Mouse (Mus musculus): ENCODE measurements around the gene Vmn2r5.
"Not testable (repeated sequence)": the region's sequence is repeated elsewhere in the genome, so short reads cannot be mapped to it uniquely, and the experiment has no call there.

Vmn2r5 gene

DNA sequence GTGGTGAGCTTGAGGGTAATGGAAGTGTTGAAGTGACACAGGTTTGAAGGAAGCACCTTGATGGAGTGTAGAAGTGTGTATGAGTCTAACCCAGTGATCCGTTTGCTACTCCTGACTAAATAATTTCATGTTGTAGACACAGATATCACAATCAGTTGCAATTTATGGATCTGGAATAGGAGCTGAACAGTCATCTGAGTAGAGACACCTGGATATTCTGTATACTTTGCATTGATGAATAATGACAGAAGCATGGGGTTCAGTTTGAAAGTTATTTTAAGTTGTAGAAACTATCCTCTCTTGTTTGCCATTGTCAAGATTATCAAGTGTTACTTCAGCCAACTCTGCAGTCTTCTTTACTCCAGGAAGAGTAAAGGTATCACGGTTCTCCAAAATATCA, at the start of gene Vmn2r5:
TSS of gene Vmn2r5 (minus strand) at position 101 of the 400 bp plus-strand sequence.
- DNase-seq = not testable (repeated sequence)

DNA sequence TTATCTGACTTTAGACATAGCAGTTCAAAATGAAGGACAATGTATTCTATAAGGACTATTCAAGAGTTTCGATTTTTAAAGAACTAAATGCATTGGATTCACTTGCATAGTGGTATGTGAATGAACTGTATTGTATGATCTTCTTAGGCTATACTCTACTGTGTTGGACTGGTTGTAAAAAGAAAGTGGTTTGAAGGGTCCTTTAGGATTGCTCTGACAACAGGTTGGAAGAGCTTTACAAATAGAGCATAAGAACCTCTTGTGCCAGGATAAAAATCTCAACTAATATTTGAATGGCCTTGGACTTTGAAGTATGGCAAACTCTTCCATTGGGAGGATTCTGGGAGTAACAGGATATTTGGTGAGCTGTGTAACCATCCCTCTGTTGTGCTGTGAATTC, 13.9 kb upstream of the Vmn2r5 start:
- not testable (repeated sequence) for DNase-seq

All from thymus, postnatal 4 days (tissue).